Mouse (Mus musculus) embryonic facial prominence, embryonic 14.5 days (tissue): ENCODE data around the gene Hhat. TPM values are rescaled to one million over a fixed set of nuclear protein-coding genes. Genes with fewer than 3 reads are reported as not detected.
A peak's percentile ranks its signal among the peaks of the same experiment; 100 is the strongest.

Experiments
- ATAC-seq: fragments of 200-750 bp; cut with Nextera tagmentation; 2 replicates; pipeline ENCODE4 v1.8.0; 2017; ENCODE audit warnings: low read depth, moderate number of reproducible peaks, moderate TSS enrichment
- DNase-seq: peaks from one replicate; pipeline ENCODE4 v3.0.0-alpha.2; 2015; ENCODE audit warnings: low spot score
- H3K27ac ChIP-seq: fragments of 300-500 bp; sonication (generic); replicated peaks from 2 replicates; pipeline ENCODE4 v1.5.1; 2014; ENCODE audit warnings: low read depth, mild to moderate bottlenecking, low read length, moderate library complexity
- H3K27me3 ChIP-seq: fragments of 300-500 bp; sonication (generic); replicated peaks from 2 replicates; pipeline ENCODE4 v1.6.1; 2014; ENCODE audit warnings: low read length; ENCODE audit not compliant: control insufficient read depth, insufficient read depth
- H3K36me3 ChIP-seq: fragments of 300-500 bp; sonication (generic); 2 replicates; pipeline ENCODE4 v1.6.1; 2014; ENCODE audit warnings: low read length, mixed read lengths; ENCODE audit not compliant: control insufficient read depth, insufficient read depth
- H3K4me1 ChIP-seq: fragments of 300-500 bp; sonication (generic); 2 replicates; pipeline ENCODE4 v1.6.1; 2014; ENCODE audit warnings: antibody characterized with exemption, low read length; ENCODE audit not compliant: control insufficient read depth, insufficient read depth
- H3K4me2 ChIP-seq: fragments of 300-500 bp; sonication (generic); 2 replicates; pipeline ENCODE4 v1.6.1; 2014; ENCODE audit warnings: low read depth, mild to moderate bottlenecking, low read length, moderate library complexity, mixed read lengths
- H3K4me3 ChIP-seq: fragments of 300-500 bp; sonication (generic); 2 replicates; pipeline ENCODE4 v1.5.1; 2014; ENCODE audit warnings: low read depth, mild to moderate bottlenecking, low read length
- H3K9ac ChIP-seq: fragments of 300-500 bp; sonication (generic); 2 replicates; pipeline ENCODE4 v1.6.1; 2014; ENCODE audit warnings: low read depth, mild to moderate bottlenecking, low read length, moderate library complexity, mixed read lengths
- H3K9me3 ChIP-seq: fragments of 300-500 bp; sonication (generic); 2 replicates; pipeline ENCODE4 v1.6.1; 2016; ENCODE audit warnings: low read length; ENCODE audit not compliant: control insufficient read depth
- WGBS: fragments of 180-500 bp; shearing (Covaris S2); extraction: QIAGEN DNeasy Blood & Tissue Kit; methylation state at CpG from one replicate; pipeline ENCODE4 v1.1.7; 2014; 5-methylcytosine and 5-hydroxymethylcytosine counted together
- polyA plus RNA-seq: library from polyadenylated mRNA; unstranded; fragments of >200 nt; fragmentation: Nextera tagmentation; extraction: Ambion mirVana; gene quantifications from 2 replicates; pipeline ENCODE4 v1.2.1, GENCODE M21; 2014

Gene Hhat
- polyA plus RNA-seq, 1 experiment from 2014 or later = 9.3 TPM

DNA sequence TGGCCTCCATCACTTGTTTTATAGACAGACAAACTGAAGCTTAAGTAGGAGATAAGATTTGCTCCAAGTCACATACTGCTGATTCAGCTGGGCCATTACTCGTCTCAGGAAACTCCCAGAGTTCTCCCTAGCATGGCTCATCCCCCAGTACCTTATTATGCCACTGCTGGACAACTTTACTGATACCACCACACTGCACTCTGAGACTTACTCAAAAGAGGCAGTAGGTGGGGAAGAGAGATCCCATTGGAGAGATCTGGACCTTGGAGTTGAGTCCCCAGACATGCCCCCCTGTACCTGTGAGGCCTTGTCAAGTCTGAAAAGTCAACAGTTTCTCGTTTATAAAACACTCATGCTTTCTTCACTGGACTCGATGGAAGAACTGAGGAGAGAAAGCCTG, 131.8 kb downstream of the Hhat start:
- Histone ChIP-seq H3K27ac (no peak overlapping the region), H3K9me3 (no peaks in the 10 kb centered on the region), H3K27me3 (no peaks in the 10 kb centered on the region), H3K4me2 (no peak overlapping the region), H3K36me3 (no peaks in the 10 kb centered on the region), H3K4me1 (no peaks in the 10 kb centered on the region), H3K4me3 (no peak overlapping the region), H3K9ac (no peak overlapping the region)
- 71% methylated on average over 3 of the region's 3 CpGs for WGBS
- no peak for DNase-seq
- ATAC-seq = no peak

GRCm38 (mm10) chr1:192621843-192622242, 149.2 kb downstream of the Hhat start:
- H3K4me1 ChIP-seq = no peaks in the 10 kb centered on the region
- ATAC-seq = no peak
- H3K36me3 ChIP-seq = no peaks in the 10 kb centered on the region
- H3K9me3 ChIP-seq = no peaks in the 10 kb centered on the region
- H3K4me2 ChIP-seq = no peak overlapping the region
- H3K4me3 ChIP-seq = no peak overlapping the region
- no peaks in the 10 kb centered on the region for H3K27me3 ChIP-seq
- no peak overlapping the region for H3K9ac ChIP-seq
- 73% methylated on average over 2 of the region's 2 CpGs for WGBS
- no peak for DNase-seq
- H3K27ac ChIP-seq = no peak overlapping the region

DNA sequence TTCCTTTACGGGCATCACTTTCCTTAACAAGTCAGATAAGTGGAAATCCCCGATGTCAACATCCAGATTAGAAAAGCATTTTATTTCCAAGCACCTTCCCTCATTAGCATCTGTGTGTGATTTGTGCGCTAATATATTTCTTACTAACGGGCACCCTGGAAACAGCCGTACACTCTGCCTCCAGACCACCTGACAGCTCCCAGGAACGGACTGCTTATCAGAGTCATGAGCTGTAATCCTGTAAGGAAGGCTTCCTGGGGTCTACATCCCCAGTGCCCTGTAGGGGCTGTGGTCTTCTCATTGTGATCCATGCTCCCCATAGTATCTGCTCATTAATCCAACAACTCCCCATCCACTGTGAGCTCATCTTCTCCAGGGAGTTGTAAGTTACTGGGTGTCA, 157.8 kb downstream of the Hhat start:
- Histone ChIP-seq H3K4me3 (no peak overlapping the region), H3K9ac (no peak overlapping the region), H3K4me2 (no peak overlapping the region), H3K27ac (no peak overlapping the region), H3K27me3 (no peaks in the 10 kb centered on the region), H3K4me1 (no peaks in the 10 kb centered on the region), H3K36me3 (no peaks in the 10 kb centered on the region), H3K9me3 (no peaks in the 10 kb centered on the region)
- 70% methylated on average over 6 of the region's 6 CpGs for WGBS
- no peak for ATAC-seq
- no peak for DNase-seq

GRCm38 (mm10) chr1:192611996-192612739, 158.9 kb downstream of the Hhat start:
- no peak overlapping the region for H3K4me3 ChIP-seq
- ATAC-seq (no peak), DNase-seq (no peak)
- no peaks in the 10 kb centered on the region for H3K27me3 ChIP-seq
- 72% methylated on average over 11 of the region's 11 CpGs for WGBS
- no peak overlapping the region for H3K9ac ChIP-seq
- no peaks in the 10 kb centered on the region for H3K4me1 ChIP-seq
- no peaks in the 10 kb centered on the region for H3K9me3 ChIP-seq
- H3K27ac ChIP-seq = no peak overlapping the region
- no peaks in the 10 kb centered on the region for H3K36me3 ChIP-seq
- no peak overlapping the region for H3K4me2 ChIP-seq

- no peak for ATAC-seq
- no peak overlapping the region for H3K4me2 ChIP-seq
- no peak overlapping the region for H3K4me3 ChIP-seq
- no peak overlapping the region for H3K9ac ChIP-seq
- WGBS = 82% methylated on average over 8 of the region's 8 CpGs
- peaks cover 7% of the 10 kb centered on the region; the same call in 1 of the 2 replicates for H3K4me1 ChIP-seq
- H3K27me3 ChIP-seq = no peaks in the 10 kb centered on the region
- H3K27ac ChIP-seq = no peak overlapping the region
- DNase-seq = no peak
- H3K9me3 ChIP-seq = no peaks in the 10 kb centered on the region
- H3K36me3 ChIP-seq = no peaks in the 10 kb centered on the region
Measured at GRCm38 (mm10) chr1:192606876-192607275, 164.1 kb downstream of the Hhat start.

DNA sequence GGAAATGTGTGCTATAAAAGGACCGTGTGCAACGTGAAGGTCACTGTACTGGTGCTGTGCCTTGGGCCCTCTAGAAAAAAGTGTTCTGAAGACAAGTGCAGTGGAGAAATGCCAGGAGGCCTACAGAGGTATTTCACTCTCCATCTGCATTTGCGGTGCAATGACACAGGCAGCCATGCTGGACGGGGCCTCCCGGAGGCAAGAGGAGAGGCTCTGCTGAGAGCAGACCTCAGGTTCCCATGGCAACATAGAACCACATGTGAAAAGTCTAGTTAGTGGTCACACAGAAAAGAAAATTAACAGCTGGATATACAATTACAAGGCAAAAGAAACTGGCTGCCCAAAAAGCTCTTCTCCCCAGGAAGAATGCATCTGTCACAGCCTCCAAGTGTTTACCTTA, 166.6 kb downstream of the Hhat start:
- H3K4me2 ChIP-seq = no peak overlapping the region
- H3K9ac ChIP-seq = no peak overlapping the region
- no peak overlapping the region for H3K27ac ChIP-seq
- H3K4me1 ChIP-seq = peaks cover 7% of the 10 kb centered on the region; the same call in 1 of the 2 replicates
- H3K36me3 ChIP-seq = no peaks in the 10 kb centered on the region
- no peaks in the 10 kb centered on the region for H3K27me3 ChIP-seq
- ATAC-seq (0 out of 2 replicates have a peak, but pooled peaks have one; percentile 22), DNase-seq (peak; percentile 31)
- H3K9me3 ChIP-seq = no peaks in the 10 kb centered on the region
- no peak overlapping the region for H3K4me3 ChIP-seq
- WGBS = 58% methylated on average over 5 of the region's 5 CpGs

- H3K4me1 ChIP-seq = peaks cover 7% of the 10 kb centered on the region; the same call in 1 of the 2 replicates
- H3K4me3 ChIP-seq = no peak overlapping the region
- H3K9ac ChIP-seq = no peak overlapping the region
- 33% methylated on average over 7 of the region's 7 CpGs for WGBS
- H3K27ac ChIP-seq = no peak overlapping the region
- H3K27me3 ChIP-seq = no peaks in the 10 kb centered on the region
- no peaks in the 10 kb centered on the region for H3K36me3 ChIP-seq
- no peaks in the 10 kb centered on the region for H3K9me3 ChIP-seq
- DNase-seq (no peak), ATAC-seq (no peak)
- H3K4me2 ChIP-seq = no peak overlapping the region
Measured at GRCm38 (mm10) chr1:192603556-192603955, 167.5 kb downstream of the Hhat start.

DNA sequence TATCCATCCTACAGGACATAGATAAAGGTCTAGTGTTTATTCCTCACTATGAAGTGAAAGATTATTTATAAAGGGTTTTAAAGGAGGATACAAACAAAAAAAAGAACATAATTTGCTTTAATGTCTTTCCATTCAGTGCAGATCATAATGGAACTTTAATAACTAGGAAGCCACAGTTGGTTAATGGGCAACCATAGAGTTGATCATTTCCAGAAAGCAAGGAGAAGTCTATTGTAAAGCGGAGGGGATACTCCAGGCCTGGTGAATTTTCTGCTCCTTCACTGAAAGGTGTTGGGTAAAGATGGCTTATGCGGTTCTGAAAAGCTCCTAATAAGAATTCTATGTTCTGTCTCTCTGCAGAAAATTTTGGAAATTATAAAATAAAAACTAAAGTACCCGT, 169.8 kb downstream of the Hhat start:
- H3K9ac ChIP-seq = no peak overlapping the region
- WGBS = 92% methylated on average over 3 of the region's 3 CpGs
- no peak for DNase-seq

GRCm38 (mm10) chr1:192599746-192600145, 171.3 kb downstream of the Hhat start:
- Histone ChIP-seq H3K4me1 (peaks cover 7% of the 10 kb centered on the region; the same call in 1 of the 2 replicates), H3K27ac (no peak overlapping the region), H3K36me3 (no peaks in the 10 kb centered on the region), H3K4me2 (no peak overlapping the region), H3K9me3 (no peaks in the 10 kb centered on the region), H3K4me3 (no peak overlapping the region), H3K27me3 (no peaks in the 10 kb centered on the region), H3K9ac (no peak overlapping the region)
- DNase-seq (no peak), ATAC-seq (no peak)
- WGBS = 79% methylated on average over 7 of the region's 7 CpGs

More for the DNA sequence above, 169.8 kb downstream of the Hhat start:
- no peaks in the 10 kb centered on the region for H3K9me3 ChIP-seq
- no peak overlapping the region for H3K27ac ChIP-seq
- no peaks in the 10 kb centered on the region for H3K36me3 ChIP-seq
- H3K4me2 ChIP-seq = no peak overlapping the region
- H3K27me3 ChIP-seq = no peaks in the 10 kb centered on the region
- H3K4me3 ChIP-seq = no peak overlapping the region
- H3K4me1 ChIP-seq = peaks cover 7% of the 10 kb centered on the region; the same call in 1 of the 2 replicates
- ATAC-seq = no peak
